Mouse (Mus musculus) T-helper 2 cell (primary cell): Measurements from ENCODE around the gene Vti1a.

Source experiments
- in situ Hi-C: fragments of 300-600 bp; cut with MboI, MseI; formaldehyde crosslinking; loops from one replicate; pipeline ENCODE4 v1.15.1; 2025; ENCODE audit warnings: high pct_unique_total_duplicates

Vti1a gene

GRCm38 (mm10) chr19:55378884-55379283, 62.8 kb downstream of the Vti1a start:
- in situ Hi-C loops, result no loop called here

- in situ Hi-C loops, result no loop called here
Observed at GRCm38 (mm10) chr19:55380764-55381163, 64.7 kb downstream of the Vti1a start.

DNA sequence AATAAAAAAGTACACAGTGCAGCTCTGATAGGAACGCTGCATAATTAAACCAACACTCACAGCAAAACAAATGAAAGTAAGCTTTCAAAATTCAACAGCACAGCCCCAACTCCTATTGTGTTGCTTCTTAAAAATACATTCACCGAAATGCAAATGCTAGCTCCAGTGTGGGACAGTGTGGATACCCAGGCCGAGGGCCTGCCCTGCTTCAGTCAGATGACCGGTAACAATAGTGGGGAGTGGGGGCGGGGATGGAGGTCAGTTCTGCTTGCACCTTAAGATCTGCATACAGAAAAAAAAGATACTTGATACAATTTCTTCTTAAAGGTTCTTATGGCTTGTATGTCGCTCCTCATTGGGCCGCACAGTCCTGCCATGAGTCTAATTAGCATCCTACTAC, 65.2 kb downstream of the Vti1a start:
- in situ Hi-C loops, result no loop called here

GRCm38 (mm10) chr19:55382745-55383144, 66.7 kb downstream of the Vti1a start:
- in situ Hi-C loops, result no loop called here

GRCm38 (mm10) chr19:55384634-55385033, 68.5 kb downstream of the Vti1a start:
- in situ Hi-C loops, result no loop called here

DNA sequence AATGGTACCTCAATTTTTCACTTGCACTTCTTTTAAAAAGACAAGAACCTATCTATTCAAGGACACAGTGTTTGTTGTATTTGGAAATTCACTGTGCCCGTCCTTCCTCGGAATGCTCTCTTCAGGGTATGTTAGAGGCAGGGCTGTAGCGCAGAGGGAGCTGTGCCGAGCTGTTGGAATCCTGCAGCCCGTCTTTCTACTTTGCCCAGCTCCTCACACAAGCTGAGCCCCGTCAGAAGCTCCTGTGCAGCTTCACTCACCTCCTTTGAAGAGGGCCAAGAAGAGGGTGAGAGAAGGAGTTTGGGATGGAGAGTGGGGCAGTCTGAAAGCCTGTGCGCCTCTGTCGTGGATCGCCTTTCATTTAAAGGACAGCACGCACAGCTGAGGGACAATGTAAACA, 72.9 kb downstream of the Vti1a start:
- in situ Hi-C loops, result no loop called here

- in situ Hi-C loops, result no loop called here
Observed at GRCm38 (mm10) chr19:55390323-55390722, 74.2 kb downstream of the Vti1a start.

- in situ Hi-C loops, result loop anchor here (25.0 kb wide), 1 partner anchor 461 kb away; no protein-coding TSS in a partner anchor
Observed at GRCm38 (mm10) chr19:55401638-55402037, 85.5 kb downstream of the Vti1a start.

DNA sequence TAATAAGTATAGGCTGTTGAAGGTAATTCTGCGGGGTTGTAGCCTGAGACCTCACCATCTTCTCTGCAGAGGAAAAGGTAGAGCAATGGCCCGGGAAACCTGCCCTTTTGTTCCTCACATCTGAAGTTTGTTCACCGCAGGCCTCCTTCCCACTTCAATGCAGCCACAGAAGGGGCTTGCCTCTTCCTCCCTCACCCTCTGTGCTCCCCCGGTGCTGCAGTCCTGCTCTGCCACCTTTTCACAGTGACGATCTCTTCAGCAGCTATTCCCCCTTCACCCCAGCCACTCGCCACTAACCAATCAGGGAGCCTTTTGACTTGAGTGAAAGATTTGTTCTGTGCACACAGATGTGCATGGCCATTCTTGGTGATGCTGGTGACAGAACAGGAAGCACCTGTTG, 92.4 kb downstream of the Vti1a start:
- in situ Hi-C loops, result loop anchor here (25.0 kb wide), 1 partner anchor 454 kb away; no protein-coding TSS in a partner anchor

DNA sequence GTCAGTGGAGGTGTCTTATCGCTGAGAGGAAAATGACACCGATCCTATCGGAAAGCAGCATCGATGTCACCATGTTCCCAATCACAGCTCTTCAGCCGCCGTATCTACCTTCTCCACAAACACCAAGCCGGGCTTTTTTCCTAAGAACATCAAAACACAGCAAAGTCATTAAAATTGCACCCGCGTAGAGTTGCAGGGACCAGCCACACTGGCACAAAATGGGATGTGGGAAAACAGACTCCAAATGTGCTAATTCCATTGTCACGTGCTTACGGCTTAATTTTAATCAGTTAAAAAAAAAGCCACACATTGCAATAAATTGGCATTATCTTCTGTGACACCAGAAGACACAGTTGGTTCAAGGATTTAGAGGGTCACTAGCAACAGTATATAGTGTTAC, 95.3 kb downstream of the Vti1a start:
- in situ Hi-C loops, result loop anchor here (10.0 to 25.0 kb wide), 3 partner anchors 451 to 1717 kb away; no protein-coding TSS in a partner anchor

GRCm38 (mm10) chr19:55411894-55412293, 95.8 kb downstream of the Vti1a start:
- in situ Hi-C loops, result loop anchor here (10.0 to 25.0 kb wide), 3 partner anchors 450 to 1717 kb away; no protein-coding TSS in a partner anchor

- in situ Hi-C loops, result loop anchor here (10.0 to 25.0 kb wide), 3 partner anchors 448 to 1719 kb away; no protein-coding TSS in a partner anchor
Observed at GRCm38 (mm10) chr19:55414050-55414449, 98.0 kb downstream of the Vti1a start.

DNA sequence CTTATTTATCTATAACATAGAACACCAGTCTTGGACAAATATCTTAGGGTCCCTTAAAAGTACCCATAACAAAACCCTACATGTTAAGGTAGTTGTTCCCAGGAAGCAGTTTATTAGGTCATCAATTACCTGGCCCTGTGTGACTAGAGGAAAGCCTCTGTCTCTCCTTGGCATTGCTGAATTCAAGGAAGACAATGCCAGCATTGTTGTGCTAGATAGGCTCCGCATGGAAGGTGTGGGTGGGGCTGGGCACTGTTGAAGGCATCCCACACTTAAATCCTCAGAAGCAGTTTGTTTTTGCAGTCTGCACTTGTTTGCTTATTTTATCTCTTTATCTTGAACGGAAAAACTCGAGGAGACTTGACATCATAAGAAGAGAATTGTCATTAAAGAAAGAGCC, 102.7 kb downstream of the Vti1a start:
- in situ Hi-C loops, result loop anchor here (10.0 to 25.0 kb wide), 3 partner anchors 444 to 1724 kb away; no protein-coding TSS in a partner anchor

- in situ Hi-C loops, result loop anchor here (10.0 to 25.0 kb wide), 3 partner anchors 442 to 1725 kb away; no protein-coding TSS in a partner anchor
Observed at GRCm38 (mm10) chr19:55419961-55420360, 103.9 kb downstream of the Vti1a start.

DNA sequence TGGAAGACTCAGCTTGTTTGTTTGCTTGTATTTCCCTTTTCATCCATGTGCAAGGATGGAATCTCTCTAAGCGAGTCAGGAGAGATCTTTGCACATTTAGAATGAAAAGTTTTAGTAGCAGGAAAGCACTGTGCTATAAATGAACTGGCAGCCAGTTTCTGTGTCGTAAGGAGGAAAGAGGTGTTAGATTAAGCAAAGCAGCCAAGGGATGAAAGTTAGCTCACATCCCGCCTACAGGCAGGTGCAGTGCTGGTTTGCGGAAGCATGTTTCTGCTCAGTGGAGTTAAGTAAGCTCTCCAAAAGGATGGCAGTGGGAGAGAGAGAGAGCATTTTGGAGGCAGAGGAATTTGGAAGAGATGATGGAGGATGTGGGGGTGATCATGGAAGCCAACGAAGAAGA, 105.7 kb downstream of the Vti1a start:
- in situ Hi-C loops, result loop anchor here (25.0 kb wide), 1 partner anchor 440 kb away; no protein-coding TSS in a partner anchor

DNA sequence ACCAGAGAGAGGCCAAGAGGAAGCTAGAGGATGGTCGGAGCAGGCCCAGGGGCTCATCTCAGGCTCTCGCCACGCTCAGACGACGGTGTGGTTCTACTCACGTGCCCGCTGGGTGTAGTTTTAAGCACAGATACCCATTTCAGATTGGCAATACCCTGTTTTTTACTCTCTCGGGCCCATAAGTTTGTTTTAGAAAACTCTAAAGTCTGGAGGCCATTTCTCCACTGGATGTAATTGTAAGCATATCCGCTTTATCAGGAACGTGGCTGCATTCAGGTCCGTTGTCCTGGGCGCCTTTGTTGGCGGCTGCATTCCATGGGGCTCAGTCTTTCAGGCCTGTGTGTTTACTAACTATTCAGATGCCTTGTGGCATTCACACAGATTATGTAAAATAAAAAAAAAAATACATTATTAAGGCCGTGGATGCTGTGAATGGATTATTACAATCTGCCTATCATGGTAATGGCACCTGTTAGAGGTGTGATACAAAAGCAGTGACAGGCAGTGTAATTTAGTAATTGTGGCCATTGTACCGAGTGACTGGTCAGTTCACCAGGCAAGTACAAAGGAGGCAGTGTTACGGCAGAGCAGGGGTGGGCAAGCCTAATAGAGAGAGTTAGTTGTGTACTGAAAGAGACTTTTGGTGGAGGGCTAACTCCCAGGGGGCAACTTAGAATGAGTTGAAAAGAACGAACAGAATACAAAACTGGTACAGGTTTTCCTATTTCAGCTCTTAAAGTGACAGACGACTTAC, 106.4 kb downstream of the Vti1a start:
- in situ Hi-C loops, result loop anchor here (25.0 kb wide), 1 partner anchor 440 kb away; no protein-coding TSS in a partner anchor

GRCm38 (mm10) chr19:55423065-55423716, 107.1 kb downstream of the Vti1a start:
- in situ Hi-C loops, result loop anchor here (25.0 kb wide), 1 partner anchor 439 kb away; no protein-coding TSS in a partner anchor

- in situ Hi-C loops, result loop anchor here (25.0 kb wide), 1 partner anchor 438 kb away; no protein-coding TSS in a partner anchor
Observed at GRCm38 (mm10) chr19:55423952-55424351, 107.9 kb downstream of the Vti1a start.

DNA sequence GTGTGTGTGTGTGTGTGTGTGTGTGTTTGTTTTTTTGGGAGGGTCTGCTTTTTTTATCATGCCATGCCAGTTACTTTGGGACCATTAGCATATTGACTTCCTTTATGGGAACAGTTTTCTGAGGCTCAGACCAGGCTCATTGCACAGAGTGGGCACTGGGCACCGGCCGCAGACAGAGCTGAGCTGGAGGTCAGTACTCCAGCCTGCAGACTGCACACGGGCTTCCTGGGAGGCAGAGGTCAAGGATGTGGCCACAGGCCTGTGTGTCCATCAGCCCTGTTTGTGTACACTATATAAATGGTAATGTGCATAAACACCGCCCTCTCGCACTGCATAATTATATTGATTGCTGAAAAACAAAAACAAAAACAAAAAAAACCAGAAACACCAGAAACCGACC, 108.4 kb downstream of the Vti1a start:
- in situ Hi-C loops, result loop anchor here (25.0 kb wide), 1 partner anchor 438 kb away; no protein-coding TSS in a partner anchor

DNA sequence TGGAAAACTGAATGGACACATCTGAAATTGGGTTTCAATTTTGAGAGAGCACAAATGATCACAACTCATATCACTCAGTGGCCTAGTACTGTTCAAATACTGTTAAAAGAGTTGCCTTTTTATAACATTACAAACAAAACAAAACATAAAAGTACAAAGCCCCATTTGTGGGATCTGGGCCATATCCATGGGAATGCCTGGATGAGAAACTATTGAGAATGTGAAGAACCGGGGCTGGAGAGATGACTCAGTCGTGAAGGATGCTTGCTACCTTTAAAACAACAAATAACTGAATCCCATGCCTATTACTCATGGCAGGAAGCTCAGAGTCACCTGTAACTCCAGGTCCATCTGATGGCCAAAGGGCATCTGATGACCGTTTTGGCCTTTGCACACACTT, 124.2 kb downstream of the Vti1a start:
- in situ Hi-C loops, result no loop called here

DNA sequence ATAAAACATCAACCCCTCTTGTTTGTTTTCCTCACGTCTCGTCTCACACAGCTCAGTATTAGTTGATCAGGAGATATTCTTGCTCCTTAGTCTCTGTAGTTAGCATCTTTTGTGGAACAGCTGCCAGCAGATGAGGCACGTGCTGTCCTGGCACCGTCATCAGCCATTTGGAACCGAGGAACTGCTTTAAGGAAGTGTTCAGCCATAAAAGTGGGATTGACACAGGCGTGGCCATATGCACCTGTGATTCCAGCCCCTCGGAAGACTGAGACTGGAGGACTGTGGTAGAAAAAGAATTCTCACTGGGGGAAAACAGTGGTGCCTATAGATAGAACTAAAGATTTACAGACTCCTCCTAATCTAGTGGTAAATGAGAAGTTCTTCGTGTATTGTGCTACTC, 127.5 kb downstream of the Vti1a start:
- in situ Hi-C loops, result no loop called here

DNA sequence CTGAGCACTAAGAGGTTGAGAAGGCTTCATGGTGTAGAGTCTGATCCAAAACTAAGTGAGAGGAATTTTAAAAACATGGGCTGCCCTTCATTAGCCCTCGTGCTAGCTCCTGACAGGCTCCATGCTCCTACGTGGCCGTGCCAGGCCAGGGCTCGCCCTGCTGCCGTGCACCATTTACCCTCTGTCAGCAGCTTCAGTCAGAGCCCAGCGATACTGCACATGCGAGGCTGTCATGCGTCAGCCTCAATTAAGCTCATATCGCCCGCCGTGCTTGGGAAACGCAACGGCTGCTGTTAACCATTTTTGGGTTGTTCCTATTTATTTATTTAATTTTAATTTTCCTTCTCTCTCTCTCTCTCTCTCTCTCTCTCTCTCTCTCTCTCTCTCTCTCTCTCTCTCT, 133.0 kb downstream of the Vti1a start:
- in situ Hi-C loops, result no loop called here
